8 mouse cellular contexts compared by ENCODE assay signal in the genomic region with DNA sequence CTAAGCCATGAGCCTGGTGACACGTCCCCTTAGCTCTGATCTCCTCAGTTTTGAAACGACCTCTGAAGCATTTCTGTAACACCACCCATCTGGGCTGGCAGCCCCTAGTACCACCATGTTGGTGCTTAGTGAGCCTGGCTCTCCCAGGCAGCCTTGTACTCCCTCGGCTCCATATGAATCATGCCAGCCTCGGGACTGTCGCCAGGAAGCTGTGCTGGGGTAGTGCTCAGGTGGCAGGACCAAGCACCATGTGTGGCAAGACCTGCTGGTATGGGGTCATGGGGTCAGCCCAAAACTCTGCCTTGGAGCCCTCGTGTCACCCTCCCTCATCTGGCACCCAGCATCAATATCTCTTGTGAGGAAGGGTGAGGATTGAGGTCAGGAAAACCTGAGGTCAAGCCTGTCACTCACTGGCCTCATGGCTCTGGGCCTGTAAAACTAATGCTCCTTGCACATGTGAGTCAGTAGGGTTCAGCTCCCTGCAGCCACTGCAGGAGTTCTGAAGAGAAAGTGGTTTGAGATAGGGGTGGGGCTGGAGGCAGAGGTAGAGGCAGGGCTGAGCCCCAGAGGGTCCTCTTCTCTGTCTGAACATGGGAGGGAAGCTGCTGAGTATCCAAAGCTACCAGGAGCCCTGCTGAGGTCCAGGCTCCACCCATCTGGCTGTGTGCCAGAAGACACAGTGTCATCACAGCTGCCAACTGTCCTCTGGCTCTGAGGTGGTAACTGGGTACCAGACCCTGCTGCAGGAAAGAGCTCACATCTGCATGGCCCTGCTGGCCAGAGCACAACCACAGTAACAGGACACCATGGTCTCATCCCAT.
DNase-seq lines count a peak whose midpoint lies in the region; ATAC-seq and TF ChIP-seq lines count a peak whose summit lies in the region.
"Not testable (repeated sequence)": the region's sequence is repeated elsewhere in the genome, so short reads cannot be mapped to it uniquely, and the experiment has no call there.

No protein-coding gene starts in this region.

- TF ChIP-seq POLR2A in thymus, adult 2 months (IDR thresholded peaks at IDR 0.05; ENCODE audit: control insufficient read depth, extremely low read depth, insufficient read depth, low read length, poor library complexity) = not testable (repeated sequence)

- ATAC-seq in embryonic facial prominence, embryonic 11.5 days (replicated peaks; ENCODE audit: insufficient number of reproducible peaks, low FRiP score, low TSS enrichment, low read depth) = peak; percentile 68
- ATAC-seq in hindbrain, embryonic 14.5 days (ENCODE audit: low FRiP score) = 0 out of 2 replicates have a peak, but pooled peaks have one; percentile 37
- peak; percentile 87 for ATAC-seq in liver, postnatal 0 days
- peak; percentile 54; the same call in 1 of the 2 replicates for ATAC-seq in midbrain, embryonic 16.5 days

- H3K9me3 ChIP-seq in embryonic facial prominence, embryonic 11.5 days (replicated peaks; ENCODE audit: control insufficient read depth, low read length); hindbrain, embryonic 14.5 days (ENCODE audit: control insufficient read depth, low read length); liver, postnatal 0 days (ENCODE audit: low read length); midbrain, embryonic 16.5 days (replicated peaks; ENCODE audit: control insufficient read depth, low read length, poor library complexity, severe bottlenecking): not testable (repeated sequence)

- H3K4me1 ChIP-seq in embryonic facial prominence, embryonic 11.5 days (ENCODE audit: control insufficient read depth, insufficient read depth, low read length); hindbrain, embryonic 14.5 days (replicated peaks; ENCODE audit: control insufficient read depth, insufficient read depth, low read length); liver, postnatal 0 days (ENCODE audit: insufficient read depth); midbrain, embryonic 16.5 days (ENCODE audit: control insufficient read depth, insufficient read depth, low read length): not testable (repeated sequence)
- peaks cover 15% of the 10 kb centered on the region for H3K4me1 ChIP-seq in thymus, adult 2 months (replicated peaks; ENCODE audit: control insufficient read depth, insufficient read depth, low read length)

- H3K4me2 ChIP-seq in embryonic facial prominence, embryonic 11.5 days (ENCODE audit: low read depth, low read length); hindbrain, embryonic 14.5 days (replicated peaks); liver, postnatal 0 days (ENCODE audit: low read depth, low read length); midbrain, embryonic 16.5 days (ENCODE audit: low read length): not testable (repeated sequence)

- not testable (repeated sequence) for TF ChIP-seq CTCF in liver, postnatal 0 days (IDR thresholded peaks at IDR 0.05; ENCODE audit: low read depth); thymus, adult 2 months (IDR thresholded peaks at IDR 0.05; ENCODE audit: borderline replicate concordance, control insufficient read depth, extremely low read depth, insufficient read depth, low read length, poor library complexity)

- H3K27ac ChIP-seq in embryonic facial prominence, embryonic 11.5 days (replicated peaks; ENCODE audit: low read depth, low read length); hindbrain, embryonic 14.5 days; liver, postnatal 0 days (ENCODE audit: low read depth); midbrain, embryonic 16.5 days (ENCODE audit: low read length): not testable (repeated sequence)
- H3K27ac ChIP-seq in thymus, adult 2 months (ENCODE audit: control insufficient read depth, insufficient read depth, low read length) = peak overlapping the region; percentile 51; the same call in 1 of the 2 replicates

- not testable (repeated sequence) for H3K9ac ChIP-seq in embryonic facial prominence, embryonic 11.5 days (replicated peaks; ENCODE audit: low read length); hindbrain, embryonic 14.5 days; liver, postnatal 0 days (replicated peaks); midbrain, embryonic 16.5 days (ENCODE audit: low read depth, low read length)

- not testable (repeated sequence) for H3K27me3 ChIP-seq in embryonic facial prominence, embryonic 11.5 days (ENCODE audit: control insufficient read depth, insufficient read depth, low read length); hindbrain, embryonic 14.5 days (ENCODE audit: control insufficient read depth, insufficient read depth, low read length); liver, postnatal 0 days (ENCODE audit: insufficient read depth, low read length); midbrain, embryonic 16.5 days (ENCODE audit: control insufficient read depth, insufficient read depth, low read depth, low read length); thymus, adult 2 months (ENCODE audit: control insufficient read depth, insufficient read depth, low read length)

- not testable (repeated sequence) for H3K36me3 ChIP-seq in embryonic facial prominence, embryonic 11.5 days (replicated peaks; ENCODE audit: control insufficient read depth, insufficient read depth, low read depth, low read length); hindbrain, embryonic 14.5 days (replicated peaks; ENCODE audit: control insufficient read depth, insufficient read depth); liver, postnatal 0 days (replicated peaks; ENCODE audit: insufficient read depth, low read length); midbrain, embryonic 16.5 days (ENCODE audit: control insufficient read depth, insufficient read depth, low read length); thymus, adult 2 months (ENCODE audit: control insufficient read depth, insufficient read depth, low read length)

- WGBS in embryonic facial prominence, embryonic 11.5 days = 68% methylated on average over 6 of the region's 6 CpGs
- WGBS in hindbrain, embryonic 14.5 days = 70% methylated on average over 6 of the region's 6 CpGs
- 45% methylated on average over 6 of the region's 6 CpGs for whole genome bisulfite sequencing in liver, postnatal 0 days (ENCODE audit: insufficient replicate concordance)
- 77% methylated on average over 6 of the region's 6 CpGs for WGBS in midbrain, embryonic 16.5 days
- WGBS in thymus, adult 2 months = 73% methylated on average over 6 of the region's 6 CpGs

- peak; percentile 10 for DNase-seq in Muller cell, postnatal 12 days (ENCODE audit: inconsistent ontology term)
- not testable (repeated sequence) for DNase-seq in embryonic facial prominence, embryonic 11.5 days (ENCODE audit: low spot score); hindbrain, embryonic 14.5 days (ENCODE audit: low spot score); liver, postnatal 0 days; thymus, adult 2 months
- DNase-seq in heart, adult 11 months = peak; percentile 78
- DNase-seq in layer of hippocampus, adult 11-12 months (ENCODE audit: low spot score) = peak; percentile 5

- not testable (repeated sequence) for H3K4me3 ChIP-seq in embryonic facial prominence, embryonic 11.5 days (ENCODE audit: low read depth, low read length); hindbrain, embryonic 14.5 days (replicated peaks; ENCODE audit: low read length); liver, postnatal 0 days (ENCODE audit: low read depth, low read length); midbrain, embryonic 16.5 days (ENCODE audit: low read depth, low read length); thymus, adult 2 months (ENCODE audit: control insufficient read depth, insufficient read depth, low read length)

- not testable (repeated sequence) for TF ChIP-seq EP300 in liver, postnatal 0 days (IDR thresholded peaks at IDR 0.05; ENCODE audit: low read depth)

Comparison
In these comparisons a context has a peak if more than half of its experiments do, and no peak if none do; other contexts are left out.
1. ATAC-seq: peak in every context shown above with its lines; median percentile 87 in liver, postnatal 0 days; 68 in embryonic facial prominence, embryonic 11.5 days; 54 in midbrain, embryonic 16.5 days; 37 in hindbrain, embryonic 14.5 days.